Mouse (Mus musculus): ENCODE data around the gene Rnf39. TPM values are rescaled to one million over a fixed set of nuclear protein-coding genes. Genes with fewer than 3 reads are reported as not detected.

Gene Rnf39
- polyA plus RNA-seq (2014; fragmentation: Illumina TruSeq; extraction: RNeasy Lipid Tissue Mini Kit (QIAGEN cat#74804)), result not detected

DNA sequence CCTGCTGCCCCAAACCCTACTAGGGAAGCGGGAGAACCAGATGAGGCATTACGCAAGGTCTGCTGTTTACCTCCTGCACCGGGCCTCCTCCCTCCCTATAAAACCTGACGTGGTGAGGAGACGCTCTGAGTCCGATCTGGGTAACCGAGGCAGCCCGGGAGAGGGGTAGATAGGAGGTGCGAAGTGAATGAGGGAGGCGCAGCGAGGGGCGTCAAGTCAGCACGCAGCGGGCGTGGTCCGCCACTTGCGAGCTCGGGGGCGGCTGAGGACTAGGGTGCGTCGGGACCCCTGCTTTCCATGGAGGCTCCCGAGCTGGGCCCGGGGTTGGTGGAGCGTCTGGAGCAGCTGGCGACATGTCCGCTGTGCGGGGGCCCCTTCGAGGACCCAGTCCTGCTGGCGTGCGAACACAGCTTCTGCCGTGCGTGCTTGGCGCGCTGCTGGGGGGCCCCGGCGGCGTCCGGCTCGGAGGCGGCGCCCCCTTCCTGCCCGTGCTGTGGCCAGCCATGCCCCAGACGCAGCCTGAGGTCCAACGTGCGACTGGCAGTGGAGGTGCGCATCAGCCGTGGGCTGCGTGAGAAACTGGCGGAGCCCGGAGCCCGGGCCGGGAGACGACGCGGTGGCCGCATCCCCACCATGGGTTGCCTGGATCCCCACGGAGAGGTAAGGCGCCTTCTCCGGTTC, at the start of gene Rnf39:
Rnf39 (plus strand) TSS at position 128 of the 681 bp plus-strand sequence.

DNA sequence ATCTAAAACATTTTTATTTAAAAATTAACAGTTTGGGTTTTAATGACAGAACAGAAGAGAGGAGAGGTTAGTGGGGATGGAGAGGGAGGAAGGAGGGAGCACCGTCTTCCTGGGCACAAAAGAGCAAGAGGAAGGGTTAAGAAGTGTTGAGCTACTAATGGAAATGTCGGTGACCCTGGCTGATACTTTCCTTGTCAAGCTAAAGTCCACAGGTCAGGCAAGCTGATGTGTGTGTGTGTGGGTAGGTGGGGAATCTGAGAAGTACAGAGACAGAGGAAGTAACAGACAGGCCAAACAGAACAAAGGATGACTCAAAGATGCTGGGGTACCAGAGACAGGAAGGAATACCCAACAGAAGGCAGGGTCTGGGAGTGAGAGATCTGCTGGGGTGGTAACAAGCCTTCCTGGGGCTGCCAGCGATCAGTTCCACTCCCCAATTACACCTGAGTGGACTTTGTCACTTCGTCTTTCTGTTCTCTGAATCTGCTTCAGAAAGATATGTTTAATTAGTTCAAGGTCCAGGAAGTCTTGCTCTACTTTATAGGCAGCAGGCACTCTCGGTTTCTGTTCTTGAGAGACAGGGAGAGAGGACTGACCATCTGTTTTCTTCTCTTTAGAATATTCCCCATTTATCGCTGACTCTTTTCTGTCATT, 45.0 kb upstream of the Rnf39 start, which contains the start of gene Trim31:
Trim31 (plus strand) TSS at position 567 of the 654 bp plus-strand sequence.

DNA sequence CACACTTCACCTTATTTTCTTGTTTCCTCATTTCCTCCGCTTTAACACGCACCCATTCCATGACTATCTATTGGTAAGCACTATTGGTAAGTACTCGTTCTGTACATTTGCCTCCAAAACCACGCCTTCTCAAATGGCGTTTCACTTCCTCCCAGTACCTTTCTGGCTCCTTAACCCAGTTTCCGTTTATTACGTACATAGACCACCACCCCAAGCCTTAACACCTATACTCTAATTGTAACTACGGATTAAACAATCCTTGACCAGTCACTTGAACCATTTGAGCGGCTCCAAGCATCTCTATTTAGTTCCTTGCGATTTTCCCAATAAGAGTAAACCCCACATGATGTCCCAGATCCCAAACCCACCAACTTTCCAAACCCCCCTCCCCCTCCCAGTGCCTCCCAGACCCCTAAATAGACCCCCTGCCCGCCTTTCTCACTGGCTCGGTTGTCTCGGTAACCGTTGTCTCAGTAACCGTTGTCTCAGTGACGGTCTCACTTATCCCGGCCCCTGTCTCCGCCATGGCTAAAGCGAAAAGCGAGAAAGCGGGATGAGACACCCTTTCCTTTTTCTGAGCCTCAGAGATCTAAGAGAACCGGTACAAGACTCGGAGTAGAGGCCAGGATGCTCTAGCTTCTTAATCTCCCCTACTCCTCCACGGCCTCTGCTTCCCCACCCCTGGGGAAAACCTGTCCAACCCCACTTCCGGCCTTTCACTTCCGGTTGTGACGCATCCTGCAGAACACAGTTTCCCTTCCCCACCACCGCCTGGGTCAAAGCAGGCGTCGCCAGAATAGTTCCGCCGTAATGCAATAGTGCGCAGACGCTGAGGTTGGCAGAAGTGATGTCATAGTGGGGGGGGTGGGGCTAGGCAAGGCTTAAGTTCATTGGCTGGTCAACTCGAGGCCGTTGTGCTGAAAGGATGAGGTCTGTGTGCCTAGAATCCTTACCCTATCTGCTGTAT, 8.5 kb downstream of the Rnf39 start, which contains the start of gene Ppp1r11:
Ppp1r11 (minus strand) TSS at position 761 of the 967 bp plus-strand sequence.

DNA sequence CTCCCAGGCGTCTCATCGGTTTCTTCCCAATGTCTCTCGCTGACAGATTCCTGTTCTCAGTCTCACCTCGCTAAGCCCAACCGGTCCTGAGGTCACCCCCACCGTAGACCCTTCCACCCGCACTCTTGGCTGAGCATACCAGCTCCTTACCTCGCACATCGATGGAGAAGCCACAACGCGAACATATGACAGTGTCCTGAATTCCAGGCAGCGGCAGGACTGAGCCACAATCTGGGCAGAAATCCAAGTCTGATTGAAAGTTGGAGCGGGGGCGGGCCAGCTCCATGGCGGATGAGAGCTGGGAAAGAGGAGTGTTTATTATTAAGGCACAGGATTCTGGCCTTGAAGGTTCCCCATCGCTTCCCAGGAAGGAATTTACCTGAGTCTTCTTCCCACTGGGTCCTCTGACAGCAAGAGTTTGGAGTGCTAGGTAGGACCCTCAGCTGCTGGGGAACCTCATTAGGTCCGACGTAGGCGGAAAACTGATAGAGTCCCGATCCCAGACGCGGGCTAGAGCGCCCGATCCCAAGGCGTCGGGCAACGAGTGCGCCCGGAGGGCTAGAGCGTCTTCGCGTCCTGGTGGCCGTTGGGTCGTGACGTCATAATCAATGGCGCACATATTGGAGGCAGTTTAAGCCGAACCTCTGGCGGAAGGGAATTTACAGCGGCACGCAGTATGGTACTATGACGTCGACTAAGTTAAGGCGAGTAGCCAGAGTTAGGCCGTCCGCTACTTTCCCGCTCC, 15.5 kb downstream of the Rnf39 start, which contains the start of the genes Znrd1 and Znrd1as:
Znrd1 (minus strand) TSS at position 561 of the 745 bp plus-strand sequence.
Znrd1as (plus strand) TSS at position 594 of the 745 bp plus-strand sequence.

DNA sequence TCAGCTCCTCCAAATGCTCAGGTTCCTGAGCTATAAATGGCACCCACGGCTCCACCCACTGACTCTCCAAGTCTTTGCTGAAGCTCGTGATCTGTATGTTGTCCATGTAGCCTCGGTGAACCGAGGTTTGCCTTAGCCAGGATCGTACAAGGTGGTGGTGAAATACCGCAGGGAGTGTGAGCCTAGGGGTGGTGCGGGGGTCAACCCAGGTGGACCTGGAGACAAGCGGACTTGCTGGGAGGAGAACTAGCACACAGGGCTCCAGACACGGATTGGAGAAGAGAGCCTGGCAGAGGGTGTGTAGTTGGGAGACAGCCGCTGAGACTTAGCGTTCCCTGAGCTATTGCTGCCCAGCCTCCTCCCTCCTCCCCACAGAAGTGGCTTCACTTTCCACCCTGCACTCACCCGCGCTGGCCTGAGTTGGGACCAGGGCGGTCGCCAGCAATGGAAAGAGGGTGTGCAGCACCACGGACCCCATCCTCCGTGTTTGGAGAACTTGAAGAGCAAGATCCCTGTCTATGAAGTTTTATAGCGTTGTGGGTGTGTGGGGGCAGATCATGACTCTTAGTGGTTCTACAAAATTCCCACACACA, 38.6 kb downstream of the Rnf39 start, which contains the start of gene 2410137M14Rik:
2410137M14Rik (minus strand) TSS at position 17 of the 593 bp plus-strand sequence.

DNA sequence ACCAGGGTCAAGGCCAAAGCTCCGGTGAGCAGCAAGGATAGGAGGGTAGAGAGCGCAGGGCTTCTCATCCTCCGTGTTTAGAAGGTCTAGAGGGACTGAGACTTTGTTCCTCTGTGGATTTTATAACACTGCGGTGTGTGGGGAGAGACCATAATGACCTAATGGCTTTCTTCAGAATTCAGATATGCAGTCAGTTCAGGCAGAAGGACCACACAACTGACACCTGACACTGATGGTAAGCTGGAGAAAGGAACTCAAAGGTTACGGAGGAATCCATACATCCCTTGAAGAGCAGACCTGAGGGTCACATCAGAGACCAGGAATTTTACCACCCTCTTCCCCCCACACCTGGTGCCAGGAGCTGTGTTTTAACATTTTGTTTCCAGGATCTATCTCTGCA, 46.7 kb downstream of the Rnf39 start, which contains the start of gene H2-M5:
H2-M5 (minus strand) TSS at position 101 of the 400 bp plus-strand sequence.

Other genes starting within 250 kb of the Rnf39 start
- not detected for gene H2-M10.5, start 170.0 kb upstream of the Rnf39 start, polyA plus RNA-seq (2014; fragmentation: Illumina TruSeq; extraction: RNeasy Lipid Tissue Mini Kit (QIAGEN cat#74804))
- not detected for gene H2-M10.6, start 130.7 kb upstream of the Rnf39 start, polyA plus RNA-seq (2014; fragmentation: Illumina TruSeq; extraction: RNeasy Lipid Tissue Mini Kit (QIAGEN cat#74804))
- gene Trim26, start 105.8 kb upstream of the Rnf39 start, polyA plus RNA-seq (2014; fragmentation: Illumina TruSeq; extraction: RNeasy Lipid Tissue Mini Kit (QIAGEN cat#74804)), result 28.4 TPM
- not detected for gene Trim15, start 75.7 kb upstream of the Rnf39 start, polyA plus RNA-seq (2014; fragmentation: Illumina TruSeq; extraction: RNeasy Lipid Tissue Mini Kit (QIAGEN cat#74804))
- gene Trim10, start 73.3 kb upstream of the Rnf39 start, polyA plus RNA-seq (2014; fragmentation: Illumina TruSeq; extraction: RNeasy Lipid Tissue Mini Kit (QIAGEN cat#74804)), result not detected
- 0.31 TPM for gene Trim40, start 52.8 kb upstream of the Rnf39 start, polyA plus RNA-seq (2014; fragmentation: Illumina TruSeq; extraction: RNeasy Lipid Tissue Mini Kit (QIAGEN cat#74804))
- gene Trim31, start 44.8 kb upstream of the Rnf39 start, polyA plus RNA-seq (2014; fragmentation: Illumina TruSeq; extraction: RNeasy Lipid Tissue Mini Kit (QIAGEN cat#74804)), result not detected
- 5.5 TPM for gene Ppp1r11, start 8.8 kb downstream of the Rnf39 start, polyA plus RNA-seq (2014; fragmentation: Illumina TruSeq; extraction: RNeasy Lipid Tissue Mini Kit (QIAGEN cat#74804))
- 21.8 TPM for gene Znrd1, start 15.6 kb downstream of the Rnf39 start, polyA plus RNA-seq (2014; fragmentation: Illumina TruSeq; extraction: RNeasy Lipid Tissue Mini Kit (QIAGEN cat#74804))
- gene Znrd1as, start 15.7 kb downstream of the Rnf39 start, polyA plus RNA-seq (2014; fragmentation: Illumina TruSeq; extraction: RNeasy Lipid Tissue Mini Kit (QIAGEN cat#74804)), result 19.0 TPM
- gene 2410137M14Rik, start 38.3 kb downstream of the Rnf39 start, polyA plus RNA-seq (2014; fragmentation: Illumina TruSeq; extraction: RNeasy Lipid Tissue Mini Kit (QIAGEN cat#74804)), result not detected
- gene H2-M5, start 46.6 kb downstream of the Rnf39 start, polyA plus RNA-seq (2014; fragmentation: Illumina TruSeq; extraction: RNeasy Lipid Tissue Mini Kit (QIAGEN cat#74804)), result not detected
- 39.5 TPM for gene Zfp57, start 58.2 kb downstream of the Rnf39 start, polyA plus RNA-seq (2014; fragmentation: Illumina TruSeq; extraction: RNeasy Lipid Tissue Mini Kit (QIAGEN cat#74804))
- not detected for gene Mog, start 80.5 kb downstream of the Rnf39 start, polyA plus RNA-seq (2014; fragmentation: Illumina TruSeq; extraction: RNeasy Lipid Tissue Mini Kit (QIAGEN cat#74804))
- gene Gabbr1, start 103.0 kb downstream of the Rnf39 start, polyA plus RNA-seq (2014; fragmentation: Illumina TruSeq; extraction: RNeasy Lipid Tissue Mini Kit (QIAGEN cat#74804)), result 33.8 TPM
- not detected for gene Olfr90, start 145.6 kb downstream of the Rnf39 start, polyA plus RNA-seq (2014; fragmentation: Illumina TruSeq; extraction: RNeasy Lipid Tissue Mini Kit (QIAGEN cat#74804))
- not detected for gene Olfr91, start 155.4 kb downstream of the Rnf39 start, polyA plus RNA-seq (2014; fragmentation: Illumina TruSeq; extraction: RNeasy Lipid Tissue Mini Kit (QIAGEN cat#74804))
- not detected for gene Olfr92, start 177.2 kb downstream of the Rnf39 start, polyA plus RNA-seq (2014; fragmentation: Illumina TruSeq; extraction: RNeasy Lipid Tissue Mini Kit (QIAGEN cat#74804))
- not detected for gene Olfr93, start 218.6 kb downstream of the Rnf39 start, polyA plus RNA-seq (2014; fragmentation: Illumina TruSeq; extraction: RNeasy Lipid Tissue Mini Kit (QIAGEN cat#74804))